Mouse (Mus musculus): ENCODE measurements around the gene Glis1.

Glis1 gene

DNA sequence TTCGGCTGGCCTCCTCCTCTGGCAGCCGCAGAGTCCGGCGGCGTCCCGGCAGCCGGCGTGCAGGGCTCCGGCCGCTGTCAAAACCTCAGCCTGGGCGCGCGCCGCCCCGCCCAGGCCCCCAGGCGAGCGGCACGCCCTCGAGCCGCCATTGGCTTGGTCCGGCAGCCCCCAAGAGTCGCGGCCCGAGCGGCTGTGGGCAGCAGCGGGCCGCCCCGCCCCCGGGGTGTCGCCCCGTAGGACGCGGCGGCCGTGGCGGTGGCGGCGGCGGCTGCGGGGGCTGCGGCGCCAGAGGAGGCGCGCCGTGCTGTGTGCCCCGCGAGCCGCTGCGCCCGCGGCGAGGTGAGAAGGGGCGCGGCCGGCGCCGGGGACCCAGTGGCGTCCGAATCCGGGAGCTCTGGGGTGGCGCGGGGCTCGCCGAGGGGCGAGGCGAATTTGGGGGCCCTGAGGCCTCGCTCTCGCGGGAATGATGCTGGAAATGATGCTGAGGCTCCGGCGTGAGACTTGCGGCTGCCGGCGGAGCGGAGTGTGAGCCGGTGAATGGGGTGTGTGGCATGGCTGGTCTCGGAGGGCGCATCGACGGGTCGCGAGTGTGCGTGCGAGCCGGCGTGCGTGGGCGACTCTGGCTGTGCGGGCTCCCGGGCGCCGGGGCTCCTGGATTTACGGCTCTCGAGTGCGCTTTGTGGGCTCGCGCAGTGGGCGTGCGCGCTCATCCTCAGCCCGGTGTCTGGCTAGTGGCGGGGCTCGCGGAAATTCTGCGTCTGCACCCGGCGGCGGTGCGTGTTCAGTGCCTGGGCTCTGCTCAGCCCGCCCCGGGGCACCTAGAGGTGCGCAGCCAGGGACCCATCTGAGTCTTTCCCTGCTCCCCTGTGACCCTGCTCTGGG lies at the start of gene Glis1:
Gene Glis1 (plus strand): TSS at position 236 of the 882 bp plus-strand sequence.
- peak; percentile 87 for DNase-seq

DNA sequence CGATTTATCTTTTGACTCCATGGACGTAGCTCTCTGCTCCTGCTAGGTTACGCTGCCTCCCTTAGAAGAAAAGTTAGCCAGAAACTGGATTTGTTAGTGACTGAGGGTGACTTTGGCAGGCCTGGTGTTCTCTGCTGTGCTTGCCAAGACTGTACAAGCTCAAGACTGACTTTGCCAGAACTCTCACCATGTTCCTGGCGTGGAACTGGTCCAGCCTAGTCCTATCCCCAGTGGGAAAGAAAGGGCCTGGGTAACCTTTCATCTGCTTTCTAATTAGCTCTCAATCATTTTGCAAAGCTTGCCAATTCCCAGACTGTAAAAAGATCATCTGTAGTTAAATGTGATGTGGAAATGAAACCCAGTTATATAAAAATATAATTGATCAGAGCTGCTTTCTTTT lies 47.4 kb upstream of the Glis1 start:
- DNase-seq: peak; percentile 65

DNA sequence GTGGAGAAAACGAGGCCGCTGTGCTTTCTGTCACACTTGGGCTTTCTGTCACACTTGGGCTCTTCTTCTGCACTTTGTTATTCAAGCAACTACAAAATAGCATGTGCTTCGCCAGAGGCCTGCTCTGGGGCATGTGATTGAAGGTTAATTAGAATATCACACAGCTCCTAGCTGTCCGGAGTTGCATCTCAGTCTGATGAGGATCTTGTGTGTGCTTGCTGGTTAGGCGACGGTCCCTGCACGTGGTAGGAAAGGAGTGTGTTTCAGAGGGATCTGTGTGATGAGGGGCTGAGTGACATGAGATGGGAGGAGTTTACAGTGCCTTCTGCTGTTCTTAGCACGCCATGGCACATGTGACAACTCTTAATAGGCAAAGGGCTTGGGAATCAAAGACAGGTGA lies 46.9 kb upstream of the Glis1 start:
- no peak for DNase-seq

DNA sequence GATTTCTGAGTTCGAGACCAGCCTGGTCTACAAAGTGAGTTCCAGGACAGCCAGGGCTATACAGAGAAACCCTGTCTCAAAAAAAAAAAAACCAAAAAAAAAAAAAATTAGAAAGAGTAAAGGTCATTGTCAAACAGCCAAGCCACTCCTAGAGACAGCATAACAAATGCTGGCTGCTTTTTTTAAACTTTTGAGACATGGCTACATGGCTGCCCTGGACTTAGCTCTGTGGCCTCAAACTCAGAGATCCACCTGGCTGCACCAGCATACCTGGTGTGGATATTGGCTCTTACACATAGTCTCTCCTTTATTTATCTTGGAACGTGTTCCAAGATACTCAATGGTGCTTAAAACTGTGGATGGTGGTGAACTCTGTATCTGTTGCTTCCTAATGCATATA lies 46.1 kb upstream of the Glis1 start:
- DNase-seq: peak; percentile 74

DNA sequence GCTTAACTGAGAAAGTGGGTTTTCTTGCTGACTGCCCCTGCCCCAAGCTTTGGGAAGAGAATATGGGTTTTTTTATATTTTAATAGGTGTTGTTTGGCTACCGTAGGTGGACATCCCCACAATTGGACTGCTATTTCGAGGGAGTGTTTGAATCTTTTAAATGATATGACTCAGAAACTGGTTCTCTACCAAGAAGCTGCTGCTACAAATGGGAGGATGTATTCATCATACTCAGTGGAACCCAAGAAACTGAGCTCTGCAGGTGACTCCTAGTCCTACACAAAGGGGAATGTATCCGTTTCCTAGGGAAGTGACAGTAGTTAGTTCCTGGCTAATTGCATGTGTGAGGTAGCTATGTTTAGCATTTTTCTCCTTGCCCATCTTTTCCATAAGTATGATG lies 45.0 kb upstream of the Glis1 start:
- no peak for DNase-seq

DNA sequence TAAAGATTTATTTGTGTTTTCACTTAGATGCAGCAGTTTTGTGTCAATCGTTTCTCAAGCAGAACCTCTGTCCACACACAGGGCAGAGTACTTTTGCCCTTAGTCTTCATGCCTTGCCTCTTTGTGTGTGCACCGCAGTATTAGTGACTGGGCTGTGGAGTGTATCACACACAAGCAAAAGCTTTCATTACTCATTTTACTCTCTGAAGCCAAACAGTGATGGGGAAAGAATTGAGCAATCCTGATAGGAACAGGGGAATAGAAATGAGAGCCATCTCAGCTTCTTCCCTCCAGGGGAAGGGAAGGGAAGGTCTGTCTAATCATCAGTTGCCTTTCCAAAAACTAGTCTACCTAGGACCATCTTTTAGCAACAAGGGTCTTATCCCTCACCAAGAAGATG lies 40.6 kb upstream of the Glis1 start:
- DNase-seq: no peak

DNA sequence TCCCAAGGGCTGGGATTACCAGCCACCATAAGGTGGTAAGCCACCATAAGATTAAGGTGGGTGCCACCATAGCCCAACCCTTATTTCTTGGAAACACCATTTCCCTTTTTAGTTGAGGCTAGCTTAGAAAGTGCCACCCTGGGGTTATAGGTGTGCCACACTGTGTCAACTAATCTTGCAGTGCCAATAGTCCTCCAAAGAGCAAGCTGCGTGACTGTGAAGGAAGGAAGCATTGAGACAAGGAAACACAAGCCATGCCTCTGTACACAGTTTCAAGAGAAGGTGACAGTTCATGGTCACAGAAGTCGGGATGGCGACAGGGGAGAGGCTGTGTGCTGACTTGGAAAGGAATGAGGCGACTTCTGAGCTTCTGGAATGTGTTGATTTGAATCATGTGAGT lies 14.2 kb upstream of the Glis1 start:
- DNase-seq: no peak

DNA sequence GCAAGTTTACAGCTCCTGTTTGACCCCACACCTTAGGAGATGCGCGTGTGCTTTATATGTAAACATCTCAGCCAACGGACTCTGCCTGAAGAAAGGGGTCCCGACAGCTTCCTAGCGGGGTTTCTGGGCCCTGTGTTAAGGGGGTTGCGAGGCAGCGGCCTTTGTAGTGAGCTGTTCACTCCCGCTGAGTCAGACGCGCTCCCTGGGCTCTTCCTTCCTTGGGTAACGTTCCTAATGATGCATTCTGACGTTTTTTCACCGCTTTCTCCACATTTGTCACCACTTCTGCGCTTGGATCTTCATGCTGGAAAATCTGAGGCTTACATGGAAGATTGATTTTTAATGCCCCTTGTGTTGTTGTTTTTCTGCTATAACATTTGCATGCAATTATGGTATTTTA lies 12.7 kb upstream of the Glis1 start:
- DNase-seq: no peak

DNA sequence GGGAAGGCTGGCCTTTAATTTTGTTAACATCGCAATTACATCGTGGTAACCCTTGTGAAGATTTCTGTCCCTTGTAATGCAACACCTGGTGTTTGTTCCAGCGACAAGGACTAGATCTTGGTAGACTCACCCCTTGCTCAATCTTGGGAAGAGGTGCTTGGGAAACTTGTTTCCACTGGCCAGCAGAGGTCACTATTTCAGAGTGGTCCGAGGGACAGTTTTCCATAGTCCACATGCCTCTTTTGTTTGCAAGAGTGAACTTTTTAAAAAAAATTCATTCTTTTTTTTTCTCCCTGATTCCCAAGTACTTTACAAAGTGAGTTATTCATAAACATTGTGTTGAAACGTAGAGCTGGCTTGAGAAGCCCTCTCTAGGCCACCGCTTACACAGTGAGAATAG lies 12.2 kb upstream of the Glis1 start:
- peak; percentile 56 for DNase-seq

DNA sequence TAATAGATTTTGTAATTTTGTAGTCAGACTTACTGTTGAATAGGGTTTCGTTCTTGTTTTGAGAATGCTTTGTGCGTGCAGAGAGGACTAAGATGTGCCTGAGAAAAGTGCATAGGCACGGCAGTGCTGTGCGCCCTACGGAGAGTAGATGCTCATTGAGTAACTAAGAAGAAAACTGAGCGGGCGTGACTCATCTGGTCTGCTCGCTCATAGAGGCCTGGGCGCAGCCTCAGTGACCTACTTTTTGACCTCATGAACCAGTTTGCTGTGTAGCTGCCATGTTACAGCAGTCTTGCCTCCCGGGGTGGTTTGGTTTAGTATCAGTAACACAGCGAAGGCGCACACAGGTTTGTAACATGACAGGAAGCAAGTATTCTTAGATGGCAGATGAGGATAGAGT lies 8.8 kb upstream of the Glis1 start:
- no peak for DNase-seq

DNA sequence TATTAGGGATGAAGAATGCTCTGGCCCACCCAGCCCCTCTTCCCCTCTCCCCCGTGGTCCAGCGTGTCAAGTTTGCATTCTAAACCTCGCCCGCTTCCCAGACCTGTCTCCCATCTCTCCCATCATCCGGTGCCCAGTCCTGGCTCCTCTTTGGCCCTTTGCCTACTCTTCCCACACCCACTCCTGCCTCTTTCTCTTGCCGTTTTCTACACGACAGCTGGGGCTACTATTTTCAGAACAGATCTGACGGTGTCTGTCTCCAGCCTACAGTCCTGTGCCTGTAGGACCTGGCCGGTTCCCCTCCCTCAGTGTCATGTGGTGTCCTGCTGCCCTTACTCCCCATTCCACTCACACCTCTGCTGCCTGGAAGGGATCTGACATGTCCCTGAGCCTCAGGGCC lies 7.8 kb upstream of the Glis1 start:
- DNase-seq: no peak

DNA sequence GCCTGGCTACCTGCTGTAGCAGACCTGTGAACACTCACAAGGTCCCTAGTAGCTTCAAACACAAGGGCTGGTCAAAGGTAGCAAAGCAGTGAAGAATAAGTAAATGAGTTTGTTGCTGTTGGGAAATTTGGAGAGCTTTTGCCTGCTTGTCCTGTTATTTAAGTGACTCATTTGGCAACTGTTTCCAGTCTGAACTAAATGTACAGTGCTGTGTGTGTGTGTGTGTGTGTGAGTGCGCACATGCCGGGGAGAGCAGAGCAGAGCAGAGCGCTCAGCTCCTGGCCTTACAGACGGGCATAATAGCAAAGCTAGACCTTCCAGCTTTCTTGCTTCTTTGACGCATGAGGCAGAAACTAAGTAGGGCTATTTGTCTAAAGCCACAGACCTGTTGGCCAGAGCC lies 1.7 kb upstream of the Glis1 start:
- peak; percentile 43 for DNase-seq

DNA sequence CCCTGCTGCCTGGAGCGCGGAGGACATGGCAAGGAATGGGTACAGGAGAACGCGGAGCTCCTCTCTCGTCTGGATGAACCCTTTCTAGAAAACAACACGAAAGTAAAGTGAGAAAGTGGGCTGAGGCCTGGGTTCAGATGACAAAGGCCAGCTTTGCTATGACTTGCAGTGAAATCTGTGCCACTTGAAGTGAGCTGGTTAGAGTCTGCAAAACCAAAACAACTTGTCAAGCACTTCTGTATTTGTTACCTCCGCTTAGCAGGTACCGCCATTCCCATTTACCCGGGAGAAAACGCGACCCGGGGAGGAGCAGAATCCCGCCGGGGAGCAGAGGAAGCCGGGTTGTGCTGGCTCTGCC lies 414 bp upstream of the Glis1 start:
- DNase-seq: no peak

DNA sequence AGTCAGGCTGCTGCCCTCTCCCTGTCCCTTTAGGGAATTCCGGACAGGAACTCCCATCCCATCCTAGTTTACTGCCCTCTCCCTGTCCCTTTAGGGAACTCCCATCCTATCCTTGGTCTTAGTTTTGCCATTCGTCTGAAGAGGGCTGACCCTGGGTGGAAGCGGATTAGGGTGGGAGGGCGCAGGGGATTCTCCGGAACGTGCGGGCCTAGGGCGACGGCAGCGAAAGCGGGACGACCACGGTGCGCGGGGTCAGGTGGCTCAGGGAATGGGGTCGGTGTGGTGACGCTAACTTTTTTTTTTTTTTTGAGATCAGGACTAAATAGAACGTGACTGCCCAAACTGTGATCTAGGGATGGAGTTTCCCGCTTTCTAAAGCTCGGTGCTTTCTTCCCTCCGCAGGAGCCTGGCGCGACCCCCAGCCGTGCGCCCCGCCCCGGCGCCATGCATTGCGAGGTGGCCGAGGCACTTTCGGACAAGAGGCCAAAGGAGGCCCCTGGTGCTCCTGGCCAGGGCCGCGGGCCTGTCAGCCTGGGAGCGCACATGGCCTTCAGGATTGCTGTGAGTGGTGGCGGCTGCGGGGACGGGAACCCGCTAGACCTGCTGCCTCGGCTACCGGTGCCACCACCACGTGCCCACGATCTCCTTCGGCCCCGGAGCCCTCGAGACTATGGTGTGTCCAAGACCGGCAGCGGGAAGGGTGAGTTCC lies 1.0 kb downstream of the Glis1 start:
- peak; percentile 31 for DNase-seq

DNA sequence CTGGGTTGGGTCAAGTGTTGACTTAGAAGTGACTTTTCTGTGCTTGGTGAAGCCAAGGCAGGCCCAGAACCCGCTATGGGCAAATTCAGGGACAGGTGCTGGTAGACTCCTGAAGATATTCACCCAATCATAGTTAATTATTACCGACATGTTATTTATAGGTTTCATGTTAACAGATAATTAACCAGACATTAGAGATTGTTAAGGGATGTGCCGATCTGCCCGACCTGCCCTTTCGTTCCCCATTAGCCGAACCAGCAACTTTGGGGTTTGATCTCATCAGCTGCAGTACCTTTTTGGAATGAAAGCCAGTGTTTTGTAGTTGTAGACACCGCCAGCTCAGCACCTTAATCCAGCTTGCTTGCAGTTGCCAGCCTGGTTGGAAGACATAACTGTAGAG lies 2.1 kb downstream of the Glis1 start:
- DNase-seq: peak; percentile 90

DNA sequence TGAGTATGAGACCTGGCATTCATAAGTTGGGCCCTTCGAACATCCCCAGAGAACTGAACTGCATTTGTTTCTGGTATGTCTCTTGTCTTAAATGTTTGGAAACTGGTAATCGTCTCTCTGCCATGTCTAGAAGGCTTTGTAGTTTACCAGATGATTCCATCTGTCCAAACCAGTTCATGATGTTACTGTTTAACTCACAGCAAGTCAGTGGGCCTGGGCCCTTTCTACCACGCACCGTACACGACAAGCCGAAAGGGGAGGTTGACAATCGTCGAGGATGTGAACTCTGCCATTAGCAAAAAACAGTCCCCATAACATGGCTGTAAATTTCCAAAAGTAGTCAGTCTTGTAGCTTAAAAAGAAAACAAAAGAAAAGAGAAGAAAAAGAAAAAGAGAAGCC lies 4.3 kb downstream of the Glis1 start:
- DNase-seq: peak; percentile 60

DNA sequence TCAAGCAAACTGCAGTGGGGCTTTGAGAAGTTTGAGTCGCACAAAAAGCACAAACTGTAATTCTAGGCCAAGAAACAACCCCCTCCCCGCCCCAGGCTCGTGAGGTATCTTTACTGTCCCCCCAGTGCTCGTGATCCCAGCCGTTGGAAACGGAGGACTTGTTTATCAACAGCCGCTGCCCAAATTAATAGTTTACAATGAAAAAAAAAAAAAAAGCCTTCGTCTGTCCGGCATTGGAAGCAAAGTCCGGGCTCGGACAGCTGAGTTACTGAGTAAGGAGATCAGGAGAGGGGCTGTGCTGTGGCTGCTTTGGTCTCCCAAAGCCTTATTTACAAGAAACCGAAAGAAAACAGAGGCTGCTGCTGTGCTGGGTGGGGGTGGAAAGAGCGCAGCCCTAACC lies 5.9 kb downstream of the Glis1 start:
- DNase-seq: peak; percentile 84

DNA sequence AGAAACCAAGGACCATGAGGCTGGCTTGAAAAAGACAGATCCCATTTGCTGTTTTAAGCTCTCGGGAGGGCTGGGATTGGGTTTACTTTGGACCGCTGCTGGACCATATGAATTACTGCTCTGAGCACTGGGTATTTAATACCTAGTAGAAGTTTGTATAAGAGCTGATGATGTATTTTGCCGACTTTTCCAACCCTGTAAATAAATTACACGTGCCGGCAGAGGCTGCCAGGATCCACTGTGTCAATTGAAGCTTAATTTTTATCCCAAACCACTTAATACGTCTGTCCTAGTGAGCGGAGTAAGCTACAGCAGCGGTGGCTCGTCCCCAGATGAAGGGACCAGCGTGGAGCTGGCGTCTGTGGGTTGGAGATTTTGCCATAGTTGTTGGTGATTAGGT lies 7.9 kb downstream of the Glis1 start:
- peak; percentile 91 for DNase-seq

DNA sequence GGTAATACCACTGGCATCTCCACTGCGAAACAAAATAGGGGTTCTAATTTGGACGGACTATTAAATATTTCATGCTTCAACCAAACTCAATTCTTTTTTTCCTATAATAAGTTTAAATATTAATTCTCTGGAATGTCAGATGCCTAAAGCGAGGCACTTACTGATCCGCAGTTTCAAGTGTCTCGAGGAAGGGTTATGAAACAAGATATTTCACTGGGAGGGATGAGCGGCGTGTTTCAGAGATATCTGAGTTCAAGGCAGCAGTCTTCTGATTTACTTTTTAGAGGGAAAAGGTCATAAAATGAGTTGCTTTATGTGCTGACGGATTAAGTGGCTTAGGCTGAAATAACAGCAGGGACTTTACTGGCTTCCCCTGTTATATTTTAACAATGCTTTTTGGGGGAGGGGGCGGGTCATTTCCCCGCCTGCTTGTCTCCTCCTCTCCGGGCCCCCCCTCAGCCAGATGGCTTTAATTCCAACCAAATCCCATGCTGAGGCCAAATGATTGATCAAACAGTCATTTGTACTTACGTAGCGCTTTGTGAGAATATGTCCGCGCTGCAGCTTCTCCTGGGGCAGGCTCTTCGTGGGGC lies 8.6 kb downstream of the Glis1 start:
- DNase-seq: peak; percentile 65

DNA sequence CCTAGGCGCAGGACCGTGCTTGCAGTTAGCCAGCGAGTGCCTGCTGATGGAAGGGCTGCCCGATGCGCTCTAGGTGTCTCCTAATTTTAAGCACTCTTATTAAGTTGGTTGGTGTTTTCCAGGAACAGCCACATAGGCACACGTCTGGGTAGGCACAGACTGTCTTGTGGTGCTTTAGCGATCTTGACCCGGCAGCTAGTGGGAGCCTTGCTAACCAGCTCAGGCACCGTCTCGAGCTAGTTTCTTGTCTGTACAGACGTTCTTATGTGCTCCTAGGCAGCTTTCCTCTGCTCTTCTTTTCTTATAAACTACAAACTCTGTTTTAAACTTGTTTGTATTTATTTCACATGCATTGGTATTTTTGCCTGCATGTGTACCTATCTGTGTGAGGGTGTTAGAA lies 9.2 kb downstream of the Glis1 start:
- DNase-seq: peak; percentile 17

DNA sequence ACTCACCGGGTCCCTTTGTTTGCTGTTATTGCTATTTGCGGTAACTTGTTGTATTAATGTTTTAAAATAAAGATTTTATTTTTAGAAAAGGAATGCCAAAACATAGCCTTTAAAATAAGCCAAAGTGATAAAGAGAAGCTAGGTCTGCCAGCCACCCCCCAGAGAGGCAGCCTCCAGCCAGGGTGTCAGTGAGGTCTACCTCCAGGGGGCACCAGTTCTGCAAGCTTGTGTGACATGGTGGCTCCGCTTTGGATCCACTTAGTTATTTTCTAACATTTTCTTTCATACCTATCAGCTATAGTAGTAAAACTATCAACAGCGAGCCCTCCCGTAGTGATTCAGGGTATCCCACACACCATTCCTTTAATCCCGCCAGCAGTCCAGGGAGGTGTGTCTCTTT lies 14.1 kb downstream of the Glis1 start:
- peak; percentile 41 for DNase-seq

DNA sequence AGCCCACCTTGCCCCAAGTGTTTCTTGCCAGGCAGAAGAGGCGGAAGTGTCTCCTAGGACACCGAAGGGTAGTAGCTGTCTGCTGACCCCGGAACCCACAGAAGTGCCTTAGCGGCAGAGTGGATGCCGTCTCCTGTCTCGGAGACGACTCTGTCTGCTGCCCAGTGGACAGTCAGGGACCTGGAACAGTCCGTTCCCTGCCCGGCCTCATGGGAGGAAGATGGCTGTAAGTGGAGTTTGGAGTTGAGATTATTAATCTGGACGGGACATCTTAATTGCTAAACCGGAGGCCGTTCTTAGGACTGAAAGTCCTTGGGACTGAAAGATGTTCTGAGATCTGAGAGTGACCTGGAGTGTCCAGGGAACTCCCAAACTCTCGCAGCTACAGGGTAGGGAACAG lies 15.1 kb downstream of the Glis1 start:
- peak; percentile 70 for DNase-seq

DNA sequence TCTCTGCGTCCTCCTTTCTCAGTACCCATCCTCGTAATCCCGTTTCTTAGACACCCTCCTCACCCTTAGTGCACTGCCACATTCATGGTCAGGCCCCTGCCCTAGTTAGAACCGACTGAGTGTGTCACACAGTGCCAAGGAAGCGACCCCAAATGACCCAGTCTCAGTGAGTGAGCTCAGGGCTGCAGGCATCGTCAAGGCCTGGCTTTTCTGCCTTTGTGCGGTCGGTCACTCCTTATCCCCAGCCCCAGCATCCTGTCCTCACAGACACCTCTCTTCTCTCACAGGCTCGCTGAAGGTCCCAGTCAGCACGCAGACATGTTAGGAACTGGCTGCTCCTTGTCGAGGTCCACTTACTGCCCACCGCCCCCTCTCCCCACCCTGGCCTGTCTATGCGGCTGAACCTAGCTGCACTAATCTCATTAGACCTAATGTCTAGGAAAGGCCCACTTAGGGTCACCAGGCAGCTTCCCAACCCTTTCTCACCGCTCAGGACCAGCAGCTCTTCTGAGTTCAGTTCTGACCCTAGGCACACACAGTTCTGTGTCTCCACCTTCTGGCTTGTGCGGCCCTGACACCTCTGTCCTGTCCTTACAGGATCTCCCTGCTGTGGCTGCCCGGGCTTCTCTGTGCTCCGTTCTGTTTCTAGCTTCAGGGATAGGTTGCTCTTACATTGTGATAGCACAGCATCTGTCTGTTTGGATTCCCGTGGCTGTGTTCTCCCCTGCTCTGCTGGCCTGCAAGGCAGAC lies 18.1 kb downstream of the Glis1 start:
- DNase-seq: peak; percentile 43
